Mouse (Mus musculus) right cerebral cortex, postnatal 36 days (tissue): ENCODE measurements around the gene Rfk.

Experiments used
- DNase-seq, 2 experiments: peaks; one replicate each; pipeline ENCODE4 v3.0.0; 2022; ENCODE audit warnings: low spot score in 2 of 2, mixed read lengths in 1 of 2

The Rfk gene

DNA sequence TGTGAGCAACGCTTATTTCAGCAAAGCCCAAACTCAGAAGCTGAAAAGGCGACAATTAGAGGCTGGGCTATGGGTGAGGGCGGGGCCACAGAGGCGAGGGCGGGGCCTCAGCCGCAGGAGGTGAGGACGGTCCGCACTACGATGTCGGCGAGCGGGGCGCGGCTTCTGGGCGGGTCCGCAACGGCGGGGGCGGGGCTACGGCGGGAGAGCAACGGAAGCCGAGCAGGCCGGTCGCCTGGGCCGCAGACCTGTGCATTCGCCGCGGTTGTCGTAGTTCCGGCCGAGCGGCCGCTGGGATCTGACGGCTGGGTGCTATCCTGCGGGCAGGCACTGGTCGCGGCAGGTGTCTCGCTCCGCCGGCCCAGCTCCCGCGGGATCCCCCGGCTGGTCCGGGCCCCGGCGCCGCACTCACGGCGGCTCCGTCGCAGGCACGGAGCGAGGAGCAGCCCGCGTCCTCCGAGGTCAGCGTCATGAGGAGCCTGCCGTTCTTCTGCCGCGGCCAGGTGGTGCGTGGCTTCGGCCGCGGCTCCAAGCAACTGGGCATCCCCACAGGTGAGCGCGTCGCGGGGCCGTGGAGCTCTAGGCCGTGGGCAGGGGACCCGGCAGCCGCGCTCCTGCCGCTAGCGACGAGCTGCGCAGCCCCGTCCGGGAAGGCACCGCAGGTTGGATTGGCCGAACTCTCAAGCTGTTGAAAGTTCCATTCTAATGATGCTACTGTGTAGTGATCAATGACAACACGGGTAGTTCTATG, at the start of gene Rfk:
Rfk (plus strand) TSS at position 203 of the 751 bp plus-strand sequence.
- peak; percentile 83 to 85 for DNase-seq

DNA sequence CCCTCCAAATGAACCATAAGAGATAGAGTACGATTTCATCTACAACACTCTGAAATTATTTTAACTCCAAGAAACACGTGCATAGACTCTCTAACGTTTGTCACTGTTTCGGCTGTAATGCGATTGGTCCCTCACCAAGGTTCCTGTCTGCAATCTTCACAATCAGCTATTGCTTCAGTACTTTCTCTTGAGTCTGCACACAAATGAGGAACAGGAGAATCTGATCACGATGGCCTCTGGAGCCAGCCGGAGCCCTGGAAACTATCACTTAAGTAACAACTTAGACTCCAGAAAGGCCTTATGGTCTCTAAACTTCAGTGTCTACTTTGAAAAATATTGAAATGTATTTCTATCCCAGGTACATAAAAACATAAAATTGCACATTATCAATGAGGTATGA, 49.0 kb upstream of the Rfk start:
- no peak for DNase-seq

DNA sequence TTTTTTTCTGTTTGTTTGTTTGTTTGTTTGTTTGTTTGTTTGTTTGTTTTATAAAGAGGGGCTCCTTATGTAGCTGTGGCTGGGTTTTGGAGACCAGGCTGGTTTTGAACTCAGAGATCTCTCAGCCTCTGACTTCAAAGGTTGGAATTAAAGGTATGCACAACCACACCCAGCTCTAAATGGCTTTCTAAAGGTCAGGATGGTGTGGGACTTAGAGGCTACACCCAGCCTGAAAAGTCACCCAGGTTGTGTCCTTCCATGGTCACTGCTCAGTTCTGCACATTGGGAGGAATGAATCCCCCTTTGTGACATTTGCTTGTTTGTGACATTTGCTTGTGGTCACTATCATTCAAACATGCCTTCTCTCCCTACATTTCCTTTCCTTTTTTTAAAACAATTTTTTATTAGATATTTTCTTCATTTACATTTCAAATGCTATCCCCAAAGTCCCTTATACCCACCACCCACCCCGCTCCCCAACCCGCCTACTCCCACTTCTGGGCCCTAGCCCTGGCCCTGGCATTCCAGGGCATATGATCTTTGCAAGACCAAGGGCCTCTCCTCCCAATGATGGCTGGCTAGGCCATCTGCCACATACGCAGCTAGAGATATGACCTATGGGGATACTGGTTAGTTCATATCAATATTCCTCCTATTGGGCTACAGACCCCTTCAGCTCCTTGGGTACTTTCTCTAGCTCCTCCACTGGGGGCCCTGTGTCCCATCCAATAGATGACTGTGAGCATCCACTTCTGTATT, 46.9 kb upstream of the Rfk start:
- no peak for DNase-seq

DNA sequence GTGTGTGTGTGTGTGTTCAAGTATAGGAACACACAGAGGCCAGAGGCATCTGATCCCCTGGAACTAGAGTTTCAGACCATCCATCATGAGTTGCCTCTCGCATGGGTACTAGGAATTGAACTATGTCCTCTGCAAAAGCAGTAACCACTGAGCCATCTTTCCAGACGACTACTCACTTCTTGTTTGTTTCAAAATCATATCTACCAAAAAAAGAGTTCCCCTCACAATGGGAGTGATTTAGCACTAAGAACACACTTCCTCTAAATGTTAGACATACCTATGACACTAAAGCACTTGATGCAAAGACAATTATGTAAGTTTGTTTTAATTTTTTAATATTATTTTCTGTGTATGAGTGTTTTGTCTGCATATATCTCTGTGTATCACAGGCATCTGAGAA, 46.0 kb upstream of the Rfk start:
- DNase-seq = no peak

DNA sequence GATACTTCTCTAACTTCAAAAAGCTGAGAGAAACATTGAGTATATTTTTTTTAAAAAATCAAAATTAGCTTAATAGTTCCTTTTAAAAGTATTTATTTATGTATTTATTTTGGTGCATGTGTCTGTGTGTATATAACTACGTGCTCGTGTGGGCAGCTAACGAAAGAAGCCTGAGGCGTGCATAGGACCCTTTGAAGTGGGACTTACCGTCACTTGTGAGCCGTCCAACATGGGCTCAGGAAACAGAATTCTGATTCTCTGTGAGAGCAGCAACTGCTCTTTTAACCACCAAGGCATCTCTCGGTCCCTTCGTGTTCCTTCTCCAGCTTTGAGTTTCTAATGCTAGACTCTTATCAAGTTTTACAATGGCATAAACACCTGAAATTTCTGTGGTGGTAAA, 40.1 kb upstream of the Rfk start:
- no peak for DNase-seq

DNA sequence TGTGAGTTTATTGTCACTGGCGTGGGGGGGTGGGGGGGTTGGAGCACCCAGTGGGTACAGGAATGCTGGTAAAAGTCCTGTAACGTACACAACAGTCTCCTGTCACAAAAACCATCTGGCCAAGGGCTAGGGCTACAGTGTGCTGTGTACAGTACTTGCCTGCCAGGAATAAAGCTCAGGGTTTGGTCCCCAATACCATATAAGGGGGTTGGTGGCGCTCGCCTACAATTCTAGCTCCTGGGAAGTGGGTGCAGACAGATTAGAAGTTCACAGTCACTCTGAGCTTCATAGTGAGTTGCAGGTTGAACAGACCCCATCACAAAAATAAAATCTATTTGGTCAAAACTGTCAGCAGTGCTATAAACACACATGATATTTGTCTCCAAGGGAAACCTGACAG, 39.5 kb upstream of the Rfk start:
- no peak for DNase-seq

DNA sequence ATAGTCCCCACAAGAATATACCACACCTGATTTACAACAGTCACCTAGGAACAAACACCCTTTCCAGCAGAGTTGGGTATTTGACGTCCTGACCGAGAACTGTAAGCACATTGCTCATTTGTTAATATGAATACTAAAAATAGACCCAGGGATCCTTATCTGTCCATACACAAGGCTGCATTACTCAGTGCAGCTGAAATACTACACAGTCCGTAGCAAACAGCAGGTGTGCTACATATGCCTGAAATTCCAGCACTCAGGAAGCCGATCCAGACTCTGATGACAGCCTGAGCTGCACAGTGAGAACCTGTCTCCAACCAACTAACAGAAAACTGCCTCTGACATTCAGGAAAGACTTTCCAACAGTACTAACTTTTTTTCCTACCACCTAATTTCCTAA, 39.0 kb upstream of the Rfk start:
- DNase-seq = no peak

DNA sequence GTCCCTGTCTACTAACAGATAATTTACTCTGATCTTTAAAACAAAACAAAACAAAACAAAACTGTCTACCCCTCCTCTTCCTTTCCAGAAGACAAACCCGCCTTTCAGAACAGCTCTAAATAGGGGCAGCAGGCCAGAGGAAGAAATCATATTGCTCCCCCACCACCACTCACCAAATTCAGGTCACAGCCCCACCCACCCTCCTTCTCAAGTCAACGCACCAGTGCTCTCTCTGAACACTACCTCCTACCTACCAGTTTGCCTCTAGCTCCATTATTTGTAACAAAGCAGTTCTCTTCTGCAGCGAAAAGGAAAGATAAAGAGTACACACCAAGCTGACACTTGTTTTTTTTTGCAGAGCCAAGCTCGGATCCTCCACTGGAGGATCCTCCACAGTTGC, 38.5 kb upstream of the Rfk start:
- DNase-seq = no peak

DNA sequence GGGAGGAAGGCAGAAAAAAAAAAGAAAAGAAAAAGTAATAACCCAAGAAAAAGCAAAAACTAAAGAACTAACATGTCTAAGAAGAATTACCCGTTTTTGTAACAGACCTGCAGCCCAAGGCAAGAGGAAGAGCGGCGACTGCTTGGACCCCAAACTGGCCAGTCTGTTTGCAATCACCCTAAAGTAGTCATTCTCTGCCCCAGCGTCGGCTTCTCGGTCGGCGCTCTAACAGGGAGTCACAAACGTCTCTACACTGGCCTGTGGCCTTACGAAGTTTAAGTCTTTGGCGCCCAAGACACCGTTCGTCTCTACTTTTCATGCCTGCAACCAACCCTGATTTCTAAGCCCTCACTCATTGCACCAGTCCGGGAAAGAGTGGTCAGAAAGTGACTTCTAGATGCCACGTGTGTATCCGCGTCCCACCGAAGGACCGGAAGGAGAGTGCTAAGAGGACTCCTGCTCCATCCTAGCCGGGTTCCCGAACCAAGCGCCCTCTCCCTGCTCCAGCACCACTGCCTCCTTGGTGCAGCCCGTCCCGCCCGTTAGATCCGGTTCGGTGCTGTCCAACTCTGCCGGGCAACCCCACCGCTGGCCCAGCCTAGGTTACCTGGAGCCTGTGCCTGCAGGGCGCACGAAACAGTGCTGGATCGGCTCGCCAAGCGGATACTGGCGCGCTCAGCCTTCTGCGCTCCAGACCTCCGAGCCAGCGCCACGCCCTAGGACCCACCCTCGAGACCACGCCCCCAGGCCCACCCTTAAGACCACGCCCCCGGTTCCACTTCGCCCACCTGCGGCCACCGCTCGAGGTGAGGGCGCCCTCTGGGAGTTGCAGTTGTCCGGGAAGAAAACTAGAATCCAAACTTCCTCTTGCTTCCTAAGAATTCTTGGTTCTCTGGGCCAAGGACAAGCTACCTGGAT, 37.6 kb upstream of the Rfk start:
- DNase-seq = no peak

DNA sequence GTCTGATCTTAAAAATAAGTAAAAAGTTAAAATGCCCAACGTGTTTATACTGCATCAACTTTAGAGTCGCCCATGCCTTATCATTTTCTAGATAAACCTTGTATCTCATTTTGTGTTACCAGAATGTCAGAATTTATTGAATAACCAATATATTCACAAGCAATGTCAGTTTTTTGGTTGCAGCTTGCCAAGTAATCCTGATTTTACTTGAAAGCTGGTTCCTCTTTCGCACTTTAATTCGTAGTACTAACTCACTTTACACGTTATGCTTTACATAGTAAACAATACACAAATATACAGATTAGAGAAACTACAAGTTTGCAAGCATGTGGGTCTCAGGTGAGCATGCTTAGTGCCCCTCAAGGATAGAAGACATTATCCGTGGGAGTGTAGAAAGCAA, 36.9 kb upstream of the Rfk start:
- no peak for DNase-seq

DNA sequence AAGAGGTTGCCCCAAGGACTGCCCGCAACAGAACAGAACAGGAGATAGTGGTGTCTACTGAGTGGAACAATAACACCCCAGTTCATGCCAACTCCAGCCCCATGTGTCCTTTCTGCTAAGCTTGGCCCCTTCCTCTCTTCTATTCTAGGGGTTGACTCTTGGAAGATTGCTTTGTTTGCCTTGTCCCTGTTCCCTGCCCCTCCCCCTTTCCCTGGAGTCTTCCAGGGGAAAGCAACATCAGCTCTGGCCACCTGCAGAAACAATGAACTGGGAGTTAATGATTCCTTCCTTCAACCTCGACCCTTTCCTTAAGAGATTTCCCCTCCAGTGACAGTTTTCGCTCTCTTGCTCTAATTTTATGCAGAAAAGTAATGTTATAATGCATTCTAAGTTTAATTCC, 36.5 kb upstream of the Rfk start:
- DNase-seq = no peak

DNA sequence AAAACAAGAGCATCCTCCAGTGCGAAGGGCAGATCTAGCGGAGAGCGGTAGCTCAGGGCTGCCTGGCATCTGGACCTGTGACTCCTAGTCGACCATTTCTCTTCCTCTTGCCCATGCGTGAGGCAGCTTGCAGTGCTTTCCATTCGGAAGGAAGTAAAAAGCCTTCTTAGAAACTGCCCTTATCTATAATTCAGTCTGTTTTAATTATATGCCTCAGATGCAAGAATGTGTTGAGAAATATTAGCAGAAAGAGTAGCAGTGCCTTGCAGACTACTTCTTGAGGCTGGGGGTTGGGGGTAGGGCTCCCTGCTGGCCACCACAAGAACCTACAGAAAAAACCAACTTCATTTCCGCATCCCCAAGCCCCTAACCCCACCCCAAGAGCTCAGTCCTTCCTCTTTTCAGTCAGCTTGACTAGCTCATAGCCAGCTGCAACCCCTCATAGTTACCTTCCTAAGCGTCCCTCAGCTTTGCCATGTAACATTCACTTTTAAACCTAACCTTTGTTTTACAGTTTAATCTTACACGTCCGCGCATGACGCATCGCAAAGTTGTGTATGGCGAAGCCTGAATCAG, 34.4 kb upstream of the Rfk start:
- DNase-seq = no peak

DNA sequence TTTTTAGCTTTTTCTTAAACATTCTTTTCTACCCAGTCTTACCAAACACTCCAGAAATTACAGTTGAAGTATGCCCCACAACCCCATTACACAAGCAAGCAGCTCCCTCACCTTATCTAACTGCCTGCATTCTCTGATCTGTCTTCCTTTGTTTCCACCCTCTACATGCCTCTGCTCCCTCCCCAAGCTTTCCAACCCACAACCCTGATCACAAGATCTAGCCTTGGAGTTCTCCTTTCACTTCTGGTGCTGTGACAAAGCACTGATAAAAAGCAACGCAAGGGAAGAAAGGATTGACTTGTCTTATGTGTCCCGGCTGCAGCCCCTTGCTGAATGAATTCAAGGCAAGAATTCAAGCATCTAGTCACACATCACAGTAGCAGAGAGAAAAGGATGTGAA, 32.7 kb upstream of the Rfk start:
- DNase-seq = no peak

DNA sequence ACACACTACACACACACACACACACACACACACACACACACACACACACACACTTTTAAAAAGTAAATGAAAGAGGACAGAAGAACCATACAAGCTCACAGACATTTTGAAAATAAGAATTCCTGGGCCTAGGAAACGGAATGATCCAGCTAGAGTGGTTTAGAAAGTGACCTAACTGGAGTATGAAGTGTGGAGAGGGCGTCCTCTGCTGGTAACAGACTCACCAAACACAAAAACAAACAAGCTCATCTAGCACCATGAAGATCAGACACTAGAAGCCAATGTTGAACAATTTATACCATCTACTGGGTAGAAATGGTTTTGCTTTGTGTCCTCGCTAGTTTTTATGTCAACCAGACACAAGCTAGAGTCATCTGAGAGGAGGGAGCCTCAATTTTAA, 29.1 kb upstream of the Rfk start:
- DNase-seq = no peak

DNA sequence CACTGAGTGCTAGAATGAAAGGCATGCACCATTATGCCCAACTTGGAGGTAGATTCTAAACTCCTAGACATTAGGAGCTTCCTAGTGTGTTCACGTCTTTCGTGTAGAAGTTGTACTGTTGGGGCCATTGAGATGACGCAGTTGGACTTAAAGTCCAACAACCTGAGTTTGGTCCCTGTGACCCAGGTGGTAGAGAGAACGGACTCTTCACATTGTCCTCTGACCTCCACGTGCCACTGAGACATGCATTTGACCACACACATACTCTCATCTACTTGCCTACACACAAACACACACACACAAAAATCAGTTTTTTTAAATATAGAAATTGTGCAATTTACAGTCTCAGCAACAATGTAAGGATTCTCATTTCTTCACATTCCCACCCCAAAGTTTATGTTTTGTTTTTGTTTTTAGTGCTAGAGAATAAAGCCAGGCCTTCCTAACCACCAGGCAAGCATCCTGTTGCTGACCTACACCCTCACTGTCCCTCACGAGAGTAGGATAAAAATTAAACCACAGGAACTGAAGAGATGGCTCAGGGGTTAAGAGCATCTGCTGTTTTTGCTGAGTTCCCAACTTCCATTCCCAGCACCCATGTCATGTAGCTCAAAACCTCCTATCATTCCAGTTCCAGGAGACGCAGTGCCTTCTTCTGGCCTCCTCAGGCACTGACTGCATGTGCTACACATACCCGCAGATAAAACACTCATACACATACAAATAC, 27.3 kb upstream of the Rfk start:
- DNase-seq = no peak

DNA sequence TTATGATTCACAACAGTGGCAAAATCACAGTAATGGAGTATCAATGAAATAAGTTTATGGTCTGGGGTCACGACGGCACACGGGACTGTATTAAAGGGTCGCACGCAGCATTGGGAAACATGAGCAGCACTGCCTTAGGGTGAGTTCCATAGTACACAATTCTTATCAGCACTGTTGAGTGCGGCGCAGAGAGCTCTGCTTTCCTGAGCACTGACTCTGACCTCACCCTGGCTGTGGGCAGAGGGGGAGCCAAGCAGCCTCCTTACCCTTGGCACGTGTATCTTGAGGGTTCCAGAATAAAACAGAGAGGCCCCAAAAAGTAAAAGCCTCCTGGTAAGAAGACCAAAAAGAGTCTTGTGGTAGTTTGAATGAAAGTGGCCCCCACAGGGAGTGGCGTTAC, 25.3 kb upstream of the Rfk start:
- DNase-seq = no peak

DNA sequence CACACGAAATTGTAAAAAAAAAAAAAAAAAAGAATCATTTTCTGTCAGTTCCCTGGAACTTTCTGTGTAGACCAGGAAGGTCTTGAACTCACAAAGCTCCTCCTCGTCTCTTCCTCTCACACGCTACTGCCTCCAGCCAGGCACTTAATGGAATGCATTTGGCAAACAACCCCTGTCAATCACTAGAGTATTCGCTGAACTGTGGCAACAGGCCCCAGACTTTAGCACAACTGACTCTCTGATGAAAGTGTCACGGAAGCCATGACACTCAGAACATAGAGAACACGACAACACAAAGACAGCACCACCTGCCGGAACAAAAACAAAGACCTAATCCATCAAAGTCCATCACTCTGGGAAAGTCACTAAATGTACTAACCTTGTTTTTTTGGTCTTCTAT, 24.3 kb upstream of the Rfk start:
- no peak for DNase-seq

DNA sequence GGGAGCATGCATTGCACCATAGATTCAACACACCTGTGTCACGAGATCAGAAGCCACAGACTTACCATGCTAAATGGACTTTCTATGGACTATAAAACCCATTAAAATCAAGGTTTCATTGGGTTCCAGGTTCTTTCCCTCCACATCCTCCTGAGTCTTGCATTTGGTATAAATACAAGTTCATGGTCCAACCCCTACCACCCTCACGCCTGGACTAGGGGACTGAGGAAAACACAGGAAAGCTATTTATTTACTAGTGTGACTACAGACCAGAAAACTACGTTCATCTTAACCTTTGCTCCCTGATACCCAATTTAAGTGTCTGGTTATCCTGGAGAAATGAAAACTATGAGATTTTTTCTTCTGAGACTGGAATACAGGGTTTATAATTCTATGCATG, 21.1 kb upstream of the Rfk start, which contains the start of gene Gcnt1:
Gcnt1 (minus strand) TSS at position 144 of the 400 bp plus-strand sequence.
- no peak for DNase-seq

DNA sequence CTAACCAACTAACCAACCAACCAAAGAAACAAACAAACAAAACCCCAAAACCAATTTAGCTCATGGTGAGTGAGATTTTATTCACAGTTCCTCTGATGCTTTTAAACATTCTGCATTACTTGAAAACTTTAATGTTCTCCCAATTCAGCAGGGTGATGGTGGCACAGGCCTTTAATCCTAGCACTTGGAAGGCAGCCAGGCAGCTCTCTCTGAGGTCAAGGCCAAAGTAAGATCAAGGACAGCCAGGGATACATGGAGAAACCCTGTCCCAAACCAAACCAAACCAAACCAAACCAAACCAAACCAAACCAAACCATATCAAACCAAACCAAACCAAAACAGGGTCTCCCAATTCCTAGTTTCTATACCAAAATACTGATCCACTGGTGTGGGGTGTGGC, 15.0 kb upstream of the Rfk start:
- DNase-seq = no peak

DNA sequence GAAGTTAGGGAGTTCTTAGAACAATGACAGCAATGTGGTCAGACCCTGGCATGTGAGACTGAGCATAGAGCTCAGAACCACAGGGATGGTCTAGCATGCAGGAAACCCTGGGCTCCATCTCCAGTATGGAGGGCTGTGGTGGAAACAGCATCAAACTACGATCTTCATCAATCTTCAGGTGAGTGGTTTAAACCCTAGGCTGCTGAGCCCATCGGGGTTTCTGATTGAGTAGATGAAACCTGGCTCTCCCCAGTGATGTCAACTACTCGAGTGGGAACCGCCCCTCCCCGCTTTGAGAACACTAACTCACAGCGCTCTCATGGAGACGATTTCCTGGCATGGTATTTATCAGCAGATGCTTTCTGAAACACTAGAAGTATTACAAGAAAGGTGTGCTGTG, 13.3 kb upstream of the Rfk start:
- DNase-seq = no peak

DNA sequence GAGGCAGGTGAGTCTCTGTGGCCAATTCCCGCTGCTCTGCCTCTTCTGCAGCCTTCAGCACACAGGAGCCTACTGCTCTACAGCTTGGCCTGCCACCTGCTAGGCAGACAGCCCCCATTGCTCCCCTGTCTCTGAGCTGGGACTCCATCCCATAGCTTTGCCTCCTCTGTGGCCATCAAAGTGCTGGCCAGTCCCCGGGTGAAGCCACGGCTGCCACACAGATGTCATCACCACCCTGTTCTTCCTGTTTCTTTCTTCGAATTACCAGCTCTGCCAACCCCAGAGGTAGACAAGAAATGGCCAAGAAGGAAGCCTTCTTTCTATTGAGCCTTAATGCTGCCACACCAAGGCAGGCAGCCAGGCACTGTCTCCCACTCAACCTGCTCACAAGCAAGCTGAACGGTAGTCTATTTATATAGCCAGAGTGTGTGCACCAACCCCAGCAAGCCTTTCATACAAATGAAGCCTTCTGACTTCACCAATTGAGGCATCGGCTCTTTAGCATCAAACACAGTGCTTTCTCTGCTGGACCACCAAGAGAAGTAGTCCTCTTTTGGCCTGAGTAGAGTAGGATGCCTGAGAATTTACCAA, 10.9 kb upstream of the Rfk start:
- DNase-seq = no peak
